ENCODE assay signal across 8 mouse cellular contexts in the genomic region with DNA sequence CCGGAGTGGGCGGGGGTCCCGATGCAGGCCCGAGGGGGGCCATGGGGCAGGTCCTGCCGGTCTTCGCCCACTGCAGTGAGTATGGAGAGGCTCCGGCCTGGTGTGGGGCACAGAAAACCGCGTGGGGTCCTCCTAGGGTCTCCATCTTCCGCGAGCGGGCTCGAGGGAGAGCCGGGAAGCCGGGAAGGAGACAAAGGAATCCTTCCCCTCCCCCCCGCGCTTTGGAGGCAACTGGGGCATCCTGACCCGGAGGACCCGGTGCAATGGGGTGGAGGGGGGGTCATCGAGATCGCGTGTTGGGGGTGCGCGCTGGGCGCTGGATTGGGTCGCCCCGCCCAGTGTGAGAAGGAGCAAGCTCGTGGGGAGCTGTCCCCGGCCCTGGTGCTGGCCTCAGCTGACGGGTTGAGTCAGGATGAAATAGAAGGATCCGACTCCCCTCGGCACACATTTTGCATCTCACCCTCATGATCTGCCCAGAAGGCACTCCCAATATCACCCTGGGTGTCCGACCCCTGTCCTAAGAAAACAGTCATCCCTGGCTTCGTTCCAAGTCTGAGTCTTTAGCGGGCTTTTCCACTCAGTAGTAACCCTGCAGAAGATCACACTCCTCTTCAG. TPM values are rescaled to one million over a fixed set of nuclear protein-coding genes. Genes with fewer than 3 reads are reported as not detected.
DNase-seq lines count a peak whose midpoint lies in the region; ATAC-seq and TF ChIP-seq lines count a peak whose summit lies in the region.

No protein-coding gene starts in this region.

- H3K27ac ChIP-seq in layer of hippocampus, adult 2 months: peak overlapping the region; percentile 92
- no peak overlapping the region for H3K27ac ChIP-seq in embryonic facial prominence, embryonic 13.5 days
- H3K27ac ChIP-seq in limb, embryonic 10.5 days: peak overlapping the region; percentile 80
- H3K27ac ChIP-seq in midbrain, embryonic 12.5 days (replicated peaks): peak overlapping the region; percentile 89
- H3K27ac ChIP-seq in testis, adult 2 months (ENCODE audit: control insufficient read depth, insufficient read depth, low read depth, low read length): no peak overlapping the region

- H3K27me3 ChIP-seq in embryonic facial prominence, embryonic 13.5 days: peaks cover 57% of the 10 kb centered on the region
- H3K27me3 ChIP-seq in limb, embryonic 10.5 days (ENCODE audit: low read depth, poor library complexity, severe bottlenecking): peaks cover 68% of the 10 kb centered on the region
- H3K27me3 ChIP-seq in midbrain, embryonic 12.5 days: peaks cover 37% of the 10 kb centered on the region
- H3K27me3 ChIP-seq in testis, adult 2 months (ENCODE audit: control insufficient read depth, insufficient read depth, low read length): no peaks in the 10 kb centered on the region

- H3K9ac ChIP-seq in embryonic facial prominence, embryonic 13.5 days: peak overlapping the region; percentile 68
- peak overlapping the region; percentile 97 for H3K9ac ChIP-seq in midbrain, embryonic 12.5 days (replicated peaks)

- H3K4me1 ChIP-seq in embryonic facial prominence, embryonic 13.5 days: peaks cover 18% of the 10 kb centered on the region
- peaks cover 21% of the 10 kb centered on the region for H3K4me1 ChIP-seq in limb, embryonic 10.5 days
- peaks cover 26% of the 10 kb centered on the region for H3K4me1 ChIP-seq in midbrain, embryonic 12.5 days
- H3K4me1 ChIP-seq in testis, adult 2 months (ENCODE audit: control insufficient read depth, insufficient read depth, low read length): peaks cover 19% of the 10 kb centered on the region

- 1% methylated on average over 34 of the region's 35 CpGs for WGBS in embryonic facial prominence, embryonic 13.5 days
- under 1% methylated on average over 34 of the region's 35 CpGs for WGBS in limb, embryonic 10.5 days
- 1% methylated on average over 35 of the region's 35 CpGs for WGBS in midbrain, embryonic 12.5 days

- peak overlapping the region; percentile 98 for H3K4me2 ChIP-seq in embryonic facial prominence, embryonic 13.5 days
- peak overlapping the region; percentile 76 for H3K4me2 ChIP-seq in midbrain, embryonic 12.5 days (replicated peaks)

- no peak for TF ChIP-seq CTCF in layer of hippocampus, adult 2 months (conservative IDR thresholded peaks at IDR 0.05)
- TF ChIP-seq CTCF in testis, adult 2 months (IDR thresholded peaks at IDR 0.05; ENCODE audit: control insufficient read depth, insufficient read depth, insufficient replicate concordance, low read depth, low read length): no peak

- no peak for TF ChIP-seq POLR2A in testis, adult 2 months (IDR thresholded peaks at IDR 0.05; ENCODE audit: control insufficient read depth, low read depth, low read length)

- DNase-seq in layer of hippocampus, adult 2 months (ENCODE audit: low spot score in 2 of 2): peak in 1 of 2 experiments; percentile 35
- no peak for DNase-seq in layer of hippocampus, adult 9-11 months
- DNase-seq in adrenal gland, postnatal 10 days: peak; percentile 86
- DNase-seq in heart, postnatal 4 days: peak; percentile 79
- peak; percentile 86 for DNase-seq in limb, embryonic 10.5 days (ENCODE audit: low spot score)

- peak; percentile 57 for ATAC-seq in embryonic facial prominence, embryonic 13.5 days (ENCODE audit: insufficient number of reproducible peaks, insufficient read depth, low FRiP score, low TSS enrichment, low read depth)
- peak; percentile 82 for ATAC-seq in midbrain, embryonic 12.5 days (ENCODE audit: low FRiP score, low read depth)

- H3K36me3 ChIP-seq in embryonic facial prominence, embryonic 13.5 days: peaks cover 2% of the 10 kb centered on the region; the same call in 1 of the 2 replicates
- H3K36me3 ChIP-seq in limb, embryonic 10.5 days: no peaks in the 10 kb centered on the region
- H3K36me3 ChIP-seq in midbrain, embryonic 12.5 days: peaks cover 19% of the 10 kb centered on the region
- no peaks in the 10 kb centered on the region for H3K36me3 ChIP-seq in testis, adult 2 months (ENCODE audit: control insufficient read depth, insufficient read depth, low read length)

- no peaks in the 10 kb centered on the region for H3K9me3 ChIP-seq in embryonic facial prominence, embryonic 13.5 days
- H3K9me3 ChIP-seq in limb, embryonic 10.5 days (replicated peaks): no peaks in the 10 kb centered on the region
- no peaks in the 10 kb centered on the region for H3K9me3 ChIP-seq in midbrain, embryonic 12.5 days

- H3K4me3 ChIP-seq in layer of hippocampus, adult 2 months: peak overlapping the region; percentile 79
- peak overlapping the region; percentile 63 for H3K4me3 ChIP-seq in embryonic facial prominence, embryonic 13.5 days
- H3K4me3 ChIP-seq in limb, embryonic 10.5 days: peak overlapping the region; percentile 67
- H3K4me3 ChIP-seq in midbrain, embryonic 12.5 days: peak overlapping the region; percentile 90
- H3K4me3 ChIP-seq in testis, adult 2 months (ENCODE audit: control insufficient read depth, low read depth, low read length): peak overlapping the region; percentile 62

RNA-seq across cellular contexts. Expression of gene Rtn2, which starts 0.5 kb away (rescaled TPM):
- 10 to 100 TPM; 90.3 to 92.7 TPM for total RNA-seq in layer of hippocampus, adult 2 months (2021)
- 10 to 100 TPM; 20.2 to 59.7 TPM for total RNA-seq in adrenal gland, postnatal 10 days (2021)
- 10.2 and 11.7 TPM in 2 replicates for polyA plus RNA-seq in embryonic facial prominence, embryonic 13.5 days (2015; fragmentation: Nextera tagmentation; extraction: Ambion mirVana)
- total RNA-seq in heart, postnatal 4 days (2021): 10 to 100 TPM; 30.2 to 32.3 TPM
- polyA plus RNA-seq in limb, embryonic 10.5 days (2016; fragmentation: Nextera tagmentation; extraction: Ambion mirVana): 5.5 and 5.6 TPM in 2 replicates
- polyA plus RNA-seq in midbrain, embryonic 12.5 days (2016; fragmentation: Nextera tagmentation; extraction: Ambion mirVana): 74.6 and 79.7 TPM in 2 replicates
- 15.6 and 17.4 TPM in 2 replicates for polyA plus RNA-seq in testis, adult 2 months (2012; rRNA removed)

RNA-seq across cellular contexts. Expression of gene Ppm1n, which starts 3.0 kb away (rescaled TPM):
- not detected for total RNA-seq in layer of hippocampus, adult 2 months (2021)
- total RNA-seq in adrenal gland, postnatal 10 days (2021): under 1 TPM in 1 of 2 experiments, not detected in 1; 0.30 TPM
- not detected in 2 replicates for polyA plus RNA-seq in embryonic facial prominence, embryonic 13.5 days (2015; fragmentation: Nextera tagmentation; extraction: Ambion mirVana)
- under 1 TPM in 1 of 2 experiments, not detected in 1; 0.26 TPM for total RNA-seq in heart, postnatal 4 days (2021)
- polyA plus RNA-seq in limb, embryonic 10.5 days (2016; fragmentation: Nextera tagmentation; extraction: Ambion mirVana): 0.16 and 0.39 TPM in 2 replicates
- polyA plus RNA-seq in midbrain, embryonic 12.5 days (2016; fragmentation: Nextera tagmentation; extraction: Ambion mirVana): 0.20 and 0.32 TPM in 2 replicates
- 0.20 and 0.30 TPM in 2 replicates for polyA plus RNA-seq in testis, adult 2 months (2012; rRNA removed)

RNA-seq across cellular contexts. Expression of gene Vasp, which starts 11.3 kb away (rescaled TPM):
- 10 to 100 TPM; 15.7 to 17.1 TPM for total RNA-seq in layer of hippocampus, adult 2 months (2021)
- total RNA-seq in adrenal gland, postnatal 10 days (2021): 10 to 100 TPM; 73.9 to 77.2 TPM
- 57.3 and 64.0 TPM in 2 replicates for polyA plus RNA-seq in embryonic facial prominence, embryonic 13.5 days (2015; fragmentation: Nextera tagmentation; extraction: Ambion mirVana)
- total RNA-seq in heart, postnatal 4 days (2021): 100 to 1,000 TPM; 117 to 119 TPM
- 68.1 and 75.7 TPM in 2 replicates for polyA plus RNA-seq in limb, embryonic 10.5 days (2016; fragmentation: Nextera tagmentation; extraction: Ambion mirVana)
- polyA plus RNA-seq in midbrain, embryonic 12.5 days (2016; fragmentation: Nextera tagmentation; extraction: Ambion mirVana): 44.9 and 47.1 TPM in 2 replicates
- polyA plus RNA-seq in testis, adult 2 months (2012; rRNA removed): 42.4 and 44.7 TPM in 2 replicates

RNA-seq across cellular contexts. Expression of gene Fosb, which starts 27.0 kb away (rescaled TPM):
- total RNA-seq in layer of hippocampus, adult 2 months (2021): 10 to 100 TPM; 12.8 to 14.1 TPM
- total RNA-seq in adrenal gland, postnatal 10 days (2021): 10 to 100 TPM in 1 of 2 experiments, 1 to 10 TPM in 1; 1.2 to 12.9 TPM
- 0.06 and 0.23 TPM in 2 replicates for polyA plus RNA-seq in embryonic facial prominence, embryonic 13.5 days (2015; fragmentation: Nextera tagmentation; extraction: Ambion mirVana)
- total RNA-seq in heart, postnatal 4 days (2021): under 1 TPM; 0.52 to 0.86 TPM
- 0.04 and 0.11 TPM in 2 replicates for polyA plus RNA-seq in limb, embryonic 10.5 days (2016; fragmentation: Nextera tagmentation; extraction: Ambion mirVana)
- 0.20 TPM in 1 of 2 replicates, not detected in the other for polyA plus RNA-seq in midbrain, embryonic 12.5 days (2016; fragmentation: Nextera tagmentation; extraction: Ambion mirVana)
- polyA plus RNA-seq in testis, adult 2 months (2012; rRNA removed): 3.9 and 4.1 TPM in 2 replicates

RNA-seq across cellular contexts. Expression of gene Opa3, which starts 54.8 kb away (rescaled TPM):
- total RNA-seq in layer of hippocampus, adult 2 months (2021): 10 to 100 TPM; 37.4 to 38.7 TPM
- total RNA-seq in adrenal gland, postnatal 10 days (2021): 10 to 100 TPM; 26.5 to 26.6 TPM
- 36.2 and 38.2 TPM in 2 replicates for polyA plus RNA-seq in embryonic facial prominence, embryonic 13.5 days (2015; fragmentation: Nextera tagmentation; extraction: Ambion mirVana)
- total RNA-seq in heart, postnatal 4 days (2021): 10 to 100 TPM; 54.7 to 60.0 TPM
- polyA plus RNA-seq in limb, embryonic 10.5 days (2016; fragmentation: Nextera tagmentation; extraction: Ambion mirVana): 45.7 and 48.7 TPM in 2 replicates
- 41.8 and 43.7 TPM in 2 replicates for polyA plus RNA-seq in midbrain, embryonic 12.5 days (2016; fragmentation: Nextera tagmentation; extraction: Ambion mirVana)
- polyA plus RNA-seq in testis, adult 2 months (2012; rRNA removed): 13.6 and 14.5 TPM in 2 replicates

Comparison
In these comparisons a context has a peak if more than half of its experiments do, and no peak if none do; other contexts are left out.
1. H3K27ac ChIP-seq: peak in layer of hippocampus, adult 2 months (single experiment), limb, embryonic 10.5 days (single experiment) and midbrain, embryonic 12.5 days (single experiment); none in embryonic facial prominence, embryonic 13.5 days (single experiment) and testis, adult 2 months (single experiment).
2. Peak in every context shown above with its lines, with median percentiles within 50 percentile points of each other: H3K4me3 ChIP-seq.